Mouse (Mus musculus) megakaryocyte, embryonic 14.5 days (primary cell): Measurements from ENCODE around the gene Itga1.

ENCODE experiments used
- FLI1 ChIP-seq: IDR thresholded peaks from 2 replicates; pipeline ENCODE4 v1.6.1; 2012; ENCODE audit warnings: low read length, inconsistent platforms, mixed read lengths
- GATA1 ChIP-seq: IDR thresholded peaks from 3 replicates; pipeline ENCODE4 v1.6.1; 2012; ENCODE audit warnings: mixed read lengths, low read length, inconsistent platforms, borderline replicate concordance

DNA sequence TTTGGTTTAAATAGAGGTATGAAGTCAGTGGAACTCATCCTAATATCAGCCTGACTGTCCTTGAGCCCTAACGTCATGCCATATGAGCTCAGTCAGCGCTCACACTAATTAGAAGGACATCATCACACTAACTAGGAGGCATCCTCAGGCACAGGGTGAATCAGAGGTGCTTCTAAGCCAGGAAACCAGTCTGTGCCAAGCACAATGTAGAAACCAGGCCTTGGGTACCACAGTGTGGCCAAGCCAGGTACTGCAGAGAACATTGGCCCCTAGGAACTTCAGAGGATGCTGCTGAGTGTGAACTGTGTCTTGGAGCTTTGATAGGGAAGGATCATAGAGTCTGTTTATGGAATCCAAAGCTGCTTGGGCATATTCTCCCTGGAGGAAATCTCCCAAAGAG, 137.5 kb downstream of the Itga1 start:
- no peak for TF ChIP-seq GATA1
- no peak for TF ChIP-seq FLI1
